Mouse (Mus musculus): ENCODE measurements around the gene Erp27. TPM values are rescaled to one million over a fixed set of nuclear protein-coding genes. Genes with fewer than 3 reads are reported as not detected.

The Erp27 gene
- total and polyA plus RNA-seq, 3 experiments = 0.39 TPM; not detected in 2

GRCm38 (mm10) chr6:136866150-136866549 lies 55.8 kb downstream of the Erp27 start:
- H3K36me3 ChIP-seq (ENCODE audit: control insufficient read depth in 1 of 2, insufficient read depth in 2 of 2, low read length in 2 of 2) = no peaks in the 10 kb centered on the region
- H3K9ac ChIP-seq (ENCODE audit: control insufficient read depth, low read depth, low read length, poor library complexity, severe bottlenecking) = no peak overlapping the region
- TF ChIP-seq MAZ (IDR thresholded peaks at IDR 0.05; ENCODE audit: low read depth, low read length) (no peak), MYC (IDR thresholded peaks at IDR 0.05; ENCODE audit: low read depth, low read length) (no peak), RCOR1 (IDR thresholded peaks at IDR 0.05; ENCODE audit: low read depth, low read length) (no peak), BHLHE40 (IDR thresholded peaks at IDR 0.05; ENCODE audit: borderline replicate concordance, low read depth, low read length) (no peak), HCFC1 (IDR thresholded peaks at IDR 0.05; ENCODE audit: low read depth, low read length) (no peak), MEF2A (IDR thresholded peaks at IDR 0.05; ENCODE audit: extremely low read depth, insufficient replicate concordance, low read depth, low read length, poor library complexity, severe bottlenecking) (no peak), MYB (IDR thresholded peaks at IDR 0.05; ENCODE audit: low read depth, low read length) (no peak), CTCF (IDR thresholded peaks at IDR 0.05 in 2 of 3, conservative IDR thresholded peaks at IDR 0.05 in 1 of 3; ENCODE audit: control insufficient read depth in 1 of 3, insufficient read depth in 1 of 3, low read depth in 2 of 3, low read length in 3 of 3, poor library complexity in 1 of 3, severe bottlenecking in 1 of 3) (no peak), USF2 (IDR thresholded peaks at IDR 0.05; ENCODE audit: borderline replicate concordance in 1 of 2, insufficient read depth in 1 of 2, low read depth in 1 of 2, low read length in 2 of 2) (no peak), MAFK (IDR thresholded peaks at IDR 0.05; ENCODE audit: borderline replicate concordance, low read depth, low read length) (no peak), E2F4 (IDR thresholded peaks at IDR 0.05; ENCODE audit: borderline replicate concordance, low read depth, low read length) (no peak), MXI1 (IDR thresholded peaks at IDR 0.05; ENCODE audit: low read depth, low read length) (no peak), GATA1 (IDR thresholded peaks at IDR 0.05; ENCODE audit: low read depth, low read length) (no peak), POLR2AphosphoS5 (IDR thresholded peaks at IDR 0.05; ENCODE audit: borderline replicate concordance, low read depth, low read length) (no peak), CHD2 (IDR thresholded peaks at IDR 0.05; ENCODE audit: low read length) (no peak)
- no peaks in the 10 kb centered on the region for H3K9me3 ChIP-seq (replicated peaks; ENCODE audit: insufficient read depth, low read length)
- no peak overlapping the region for H3K4me3 ChIP-seq (ENCODE audit: control insufficient read depth in 1 of 2, insufficient read depth in 1 of 2, low read depth in 2 of 2, low read length in 2 of 2)
- no peak for DNase-seq (ENCODE audit: low read depth, low spot score)
- H3K4me1 ChIP-seq (ENCODE audit: control insufficient read depth in 1 of 2, insufficient read depth in 2 of 2, low read length in 2 of 2) = no peaks in the 10 kb centered on the region
- no peak overlapping the region for H3K27ac ChIP-seq (ENCODE audit: control insufficient read depth, low read depth, low read length)
- H3K27me3 ChIP-seq (ENCODE audit: control insufficient read depth in 1 of 2, insufficient read depth in 2 of 2, low read length in 2 of 2) = peaks cover 3% of the 10 kb centered on the region in 2 experiments; a peak in 3 of 4 replicates
- H3K79me2 ChIP-seq (ENCODE audit: control insufficient read depth, insufficient read depth, low read length, poor library complexity) = no peaks in the 10 kb centered on the region

GRCm38 (mm10) chr6:136865360-136865759 lies 56.6 kb downstream of the Erp27 start:
- no peak for DNase-seq (ENCODE audit: low read depth, low spot score)
- TF ChIP-seq HCFC1 (IDR thresholded peaks at IDR 0.05; ENCODE audit: low read depth, low read length) (no peak), POLR2A (IDR thresholded peaks at IDR 0.05; ENCODE audit: control insufficient read depth in 1 of 2, insufficient read depth in 1 of 2, low read depth in 1 of 2, low read length in 2 of 2, poor library complexity in 1 of 2) (no peak), ZC3H11A (IDR thresholded peaks at IDR 0.05; ENCODE audit: low read depth, low read length) (no peak), JUND (IDR thresholded peaks at IDR 0.05; ENCODE audit: low read depth, low read length) (no peak), TBP (IDR thresholded peaks at IDR 0.05; ENCODE audit: low read depth, low read length) (no peak), POLR2AphosphoS2 (IDR thresholded peaks at IDR 0.05; ENCODE audit: low read length) (no peak), MAFK (IDR thresholded peaks at IDR 0.05; ENCODE audit: borderline replicate concordance, low read depth, low read length) (no peak), ZKSCAN1 (IDR thresholded peaks at IDR 0.05; ENCODE audit: low read depth, low read length) (no peak), USF2 (IDR thresholded peaks at IDR 0.05; ENCODE audit: borderline replicate concordance in 1 of 2, insufficient read depth in 1 of 2, low read depth in 1 of 2, low read length in 2 of 2) (no peak), SMC3 (IDR thresholded peaks at IDR 0.05; ENCODE audit: low read depth, low read length) (no peak), TAL1 (IDR thresholded peaks at IDR 0.05; ENCODE audit: low read length) (no peak), USF1 (IDR thresholded peaks at IDR 0.05; ENCODE audit: low read depth, low read length) (no peak), MAZ (IDR thresholded peaks at IDR 0.05; ENCODE audit: low read depth, low read length) (no peak), NELFE (IDR thresholded peaks at IDR 0.05; ENCODE audit: low read depth, low read length) (no peak), TCF12 (IDR thresholded peaks at IDR 0.05; ENCODE audit: low read depth, low read length) (no peak)
- Histone ChIP-seq H3K79me2 (ENCODE audit: control insufficient read depth, insufficient read depth, low read length, poor library complexity) (no peaks in the 10 kb centered on the region), H3K27me3 (ENCODE audit: control insufficient read depth in 1 of 2, insufficient read depth in 2 of 2, low read length in 2 of 2) (peaks cover 3% of the 10 kb centered on the region in 2 experiments; a peak in 3 of 4 replicates), H3K36me3 (ENCODE audit: control insufficient read depth in 1 of 2, insufficient read depth in 2 of 2, low read length in 2 of 2) (no peaks in the 10 kb centered on the region), H3K4me3 (ENCODE audit: control insufficient read depth in 1 of 2, insufficient read depth in 1 of 2, low read depth in 2 of 2, low read length in 2 of 2) (no peak overlapping the region), H3K4me1 (ENCODE audit: control insufficient read depth in 1 of 2, insufficient read depth in 2 of 2, low read length in 2 of 2) (no peaks in the 10 kb centered on the region), H3K9me3 (replicated peaks; ENCODE audit: insufficient read depth, low read length) (no peaks in the 10 kb centered on the region), H3K9ac (ENCODE audit: control insufficient read depth, low read depth, low read length, poor library complexity, severe bottlenecking) (no peak overlapping the region), H3K27ac (ENCODE audit: control insufficient read depth, low read depth, low read length) (no peak overlapping the region)
